Mouse (Mus musculus) bone marrow, adult 2 months (tissue): Measurements from ENCODE around the gene Uqcc3. TPM values are rescaled to one million over a fixed set of nuclear protein-coding genes. Genes with fewer than 3 reads are reported as not detected.
"Not testable (repeated sequence)": the region's sequence is repeated elsewhere in the genome, so short reads cannot be mapped to it uniquely, and the experiment has no call there.

ENCODE experiments used
- H3K27ac ChIP-seq: fragments of 200-500 bp; 2 replicates; pipeline ENCODE4 v1.5.1; 2012; ENCODE audit warnings: low read depth, mild to moderate bottlenecking, control low read depth, inconsistent platforms, low read length; ENCODE audit not compliant: control insufficient read depth, poor library complexity, insufficient read depth
- H3K4me1 ChIP-seq: fragments of 200-500 bp; 2 replicates; pipeline ENCODE4 v1.6.1; 2011; ENCODE audit warnings: low read length; ENCODE audit not compliant: control insufficient read depth, insufficient read depth
- H3K4me3 ChIP-seq: fragments of 200-500 bp; replicated peaks from 2 replicates; pipeline ENCODE3; 2011; ENCODE audit warnings: mild to moderate bottlenecking, low read depth, low read length, control low read depth; ENCODE audit not compliant: control insufficient read depth
- CTCF ChIP-seq: fragments of 200-500 bp; IDR thresholded peaks from 2 replicates; pipeline ENCODE4 v1.5.1; 2011; ENCODE audit warnings: low read length, control low read depth; ENCODE audit not compliant: control insufficient read depth, insufficient read depth
- POLR2A ChIP-seq: fragments of 200-500 bp; IDR thresholded peaks from 2 replicates; pipeline ENCODE4 v1.6.1; 2011; ENCODE audit warnings: low read depth, mild to moderate bottlenecking, control low read depth, low read length, borderline replicate concordance; ENCODE audit not compliant: control insufficient read depth
- WGBS: fragments of 180-500 bp; shearing (Covaris S2); methylation state at CpG from one replicate; pipeline ENCODE4 v1.1.7; 2018; 5-methylcytosine and 5-hydroxymethylcytosine counted together
- polyA plus RNA-seq: library from polyadenylated mRNA; stranded (reverse); fragments of >200 nt; gene quantifications from 2 replicates; pipeline ENCODE4 v1.2.4, GENCODE M21; 2011; ENCODE audit warnings: low replicate concordance; ENCODE audit not compliant: missing spikeins, insufficient read depth, insufficient read length

Uqcc3 gene
- polyA plus RNA-seq, 1 experiment = 25.7 TPM

GRCm38 (mm10) chr19:8898576-8898975, 17.9 kb upstream of the Uqcc3 start:
- WGBS = 2% methylated on average over 13 of the region's 13 CpGs
- peaks cover 4% of the 10 kb centered on the region; the same call in 1 of the 2 replicates for H3K4me1 ChIP-seq
- peak overlapping the region; percentile 76 for H3K4me3 ChIP-seq
- no peak for TF ChIP-seq POLR2A
- no peak for TF ChIP-seq CTCF
- peak overlapping the region; percentile 71 for H3K27ac ChIP-seq

- TF ChIP-seq POLR2A = peak; percentile 91
- TF ChIP-seq CTCF = no peak
- under 1% methylated on average over 53 of the region's 53 CpGs for WGBS
- peaks cover 4% of the 10 kb centered on the region; the same call in 1 of the 2 replicates for H3K4me1 ChIP-seq
- peak within 1 kb of the TSS; percentile 75 for H3K27ac ChIP-seq
- H3K4me3 ChIP-seq = peak within 1 kb of the TSS; percentile 76
Measured at GRCm38 (mm10) chr19:8897865-8898495, 17.3 kb upstream of the Uqcc3 start, which contains the start of gene Ganab. Gene Ganab (plus strand): TSS chr19:8898071.

- peak overlapping the region; percentile 76 for H3K4me3 ChIP-seq
- not testable (repeated sequence) for H3K4me1 ChIP-seq
- WGBS = 41% methylated on average over 21 of the region's 21 CpGs
- H3K27ac ChIP-seq = peak overlapping the region; percentile 75
Measured at GRCm38 (mm10) chr19:8897211-8897864, 16.6 kb upstream of the Uqcc3 start.

- H3K4me3 ChIP-seq, H3K4me1 ChIP-seq: not testable (repeated sequence)
- WGBS = 66% methylated on average over 5 of the region's 5 CpGs
- peak overlapping the region; percentile 75; the same call in 1 of the 2 replicates for H3K27ac ChIP-seq
Measured at GRCm38 (mm10) chr19:8896231-8896630, 15.5 kb upstream of the Uqcc3 start.

GRCm38 (mm10) chr19:8895397-8895960, 14.8 kb upstream of the Uqcc3 start:
- Histone ChIP-seq H3K4me3 (no peak overlapping the region), H3K4me1 (peaks cover 6% of the 10 kb centered on the region; the same call in 1 of the 2 replicates), H3K27ac (no peak overlapping the region)
- TF ChIP-seq POLR2A (no peak), CTCF (no peak)
- 87% methylated on average over 9 of the region's 9 CpGs for WGBS

GRCm38 (mm10) chr19:8892829-8893766, 12.4 kb upstream of the Uqcc3 start, which contains the start of gene Ints5:
Gene Ints5 (plus strand): TSS chr19:8893005.
- 1% methylated on average over 54 of the region's 54 CpGs for WGBS
- peak within 1 kb of the TSS; percentile 64 for H3K27ac ChIP-seq
- H3K4me1 ChIP-seq = peaks cover 5% of the 10 kb centered on the region; the same call in 1 of the 2 replicates
- TF ChIP-seq CTCF = no peak
- peak; percentile 77 for TF ChIP-seq POLR2A
- peak within 1 kb of the TSS; percentile 71 for H3K4me3 ChIP-seq

GRCm38 (mm10) chr19:8888511-8889385, 8.0 kb upstream of the Uqcc3 start, which contains the start of the genes 1810009A15Rik and Gm49416:
Gene 1810009A15Rik (plus strand): TSS chr19:8888853.
Gene Gm49416 (plus strand): TSS chr19:8888926.
- H3K27ac ChIP-seq = peak within 1 kb of the TSS; percentile 87
- TF ChIP-seq CTCF (0 out of 2 replicates have a peak, but pooled peaks have one; percentile 0), POLR2A (peak; percentile 91)
- peaks cover 3% of the 10 kb centered on the region; the same call in 1 of the 2 replicates for H3K4me1 ChIP-seq
- peak within 1 kb of the TSS; percentile 98 for H3K4me3 ChIP-seq
- WGBS = under 1% methylated on average over 58 of the region's 58 CpGs
